Mouse (Mus musculus) megakaryocyte progenitor cell, adult 5-6 weeks (primary cell): ENCODE results near the gene Kcnj14. TPM values are rescaled to one million over a fixed set of nuclear protein-coding genes. Genes with fewer than 3 reads are reported as not detected.

Source experiments
- ATAC-seq: replicated peaks from 2 replicates; pipeline ENCODE4 v1.8.0; 2016; ENCODE audit warnings: mild to moderate bottlenecking, moderate TSS enrichment, inconsistent platforms; ENCODE audit not compliant: poor library complexity
- total RNA-seq, 2 experiments: library from RNA; stranded (forward) in 1 of 2; stranded (reverse) in 1 of 2; fragments of 157-497, 149-512 nt in 1 of 2; fragments of 200-1000 nt in 1 of 2; gene quantifications; 2 replicates each; pipeline versions ENCODE4 v1.2.3 to v1.2.4; 2015 to 2017

Gene Kcnj14
- 0.05 TPM in 2 replicates for total RNA-seq (2015)
- total RNA-seq (2017): not detected in 2 replicates

DNA sequence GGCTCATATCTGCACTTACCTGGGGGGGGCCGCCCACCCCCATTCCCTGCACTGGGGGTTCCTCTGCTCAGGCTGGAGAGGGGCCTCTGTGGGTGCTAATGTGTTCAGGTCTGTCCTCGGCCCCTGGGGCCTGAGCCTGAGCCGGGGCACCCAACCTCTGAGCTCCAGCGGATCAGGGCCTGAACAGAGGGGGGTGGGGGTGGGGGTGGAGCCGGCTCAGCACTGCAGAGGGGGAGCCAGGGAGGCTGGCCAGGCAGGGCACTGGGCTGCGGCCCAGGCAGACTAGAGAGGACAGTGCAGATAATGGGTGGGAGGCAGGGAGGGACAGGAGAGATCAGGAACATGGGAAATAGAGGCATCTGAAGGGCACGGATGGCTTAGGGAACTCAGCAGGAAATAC is at the start of gene Kcnj14:
Gene Kcnj14, minus strand, starts transcription at position 185 of the 400 bp plus-strand sequence.
- ATAC-seq: no peak

DNA sequence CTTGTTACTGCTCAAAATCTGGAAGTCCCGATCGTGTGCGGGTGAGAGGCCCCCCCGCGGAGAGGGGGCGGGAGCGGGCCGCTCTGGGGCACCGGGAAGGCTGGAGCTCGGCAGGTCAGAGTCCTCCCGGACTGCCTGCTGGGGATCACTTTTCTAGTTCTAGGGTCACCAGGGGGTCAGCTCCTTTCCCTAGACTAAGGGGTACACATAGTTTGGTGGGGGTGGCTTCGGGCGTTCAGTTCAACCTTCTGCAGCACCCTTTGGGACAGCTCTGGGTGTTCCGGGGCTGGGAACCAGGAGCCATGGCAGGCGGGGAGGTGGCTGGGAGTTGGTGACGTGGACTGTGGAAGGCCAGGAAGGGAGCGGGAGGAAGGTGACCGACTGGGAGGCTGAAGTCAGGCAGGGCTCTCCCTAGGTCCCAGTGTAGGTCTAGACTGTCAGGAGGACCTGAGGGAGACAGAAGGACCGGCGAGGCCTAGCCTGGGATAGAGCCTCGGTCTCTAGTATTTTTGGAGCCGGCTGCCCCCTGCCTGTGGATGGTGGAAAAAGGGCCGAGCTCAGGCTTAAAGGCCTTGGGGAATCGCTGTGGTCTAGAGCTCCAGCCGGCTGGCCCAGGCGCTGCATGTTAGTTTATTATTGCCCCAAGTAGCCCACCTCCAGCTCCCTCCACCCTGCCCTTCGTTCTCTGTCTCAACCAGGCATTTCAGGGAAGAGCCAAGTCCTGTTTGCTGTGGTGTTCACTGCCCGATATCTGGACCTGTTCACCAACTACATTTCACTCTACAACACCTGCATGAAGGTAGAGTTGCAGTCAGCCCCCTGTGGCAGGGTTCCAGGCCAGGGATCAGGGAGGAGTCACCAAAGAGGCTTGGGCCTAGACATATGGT is 48.7 kb upstream of the Kcnj14 start:
- peak; percentile 59 for ATAC-seq

DNA sequence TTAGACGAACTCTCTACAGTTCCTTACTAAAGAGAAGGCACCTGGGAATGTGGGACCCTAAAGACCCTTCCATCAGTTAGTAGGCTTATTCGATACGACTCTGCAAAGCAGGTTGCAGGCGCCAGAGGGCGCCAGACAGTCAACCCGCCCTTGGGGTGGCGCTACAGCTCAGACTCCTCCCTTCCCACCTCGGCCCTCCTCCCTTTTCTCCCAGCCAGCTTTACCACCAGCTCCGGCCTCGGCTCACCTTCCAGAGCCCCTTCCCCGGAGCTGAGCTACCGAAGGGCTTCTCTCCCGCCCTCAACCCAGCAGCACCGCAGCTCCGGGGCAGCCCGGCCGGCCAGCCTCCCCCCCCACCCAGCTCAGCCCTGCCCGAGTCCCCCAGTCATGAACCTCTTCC is 48.0 kb upstream of the Kcnj14 start, which contains the start of gene Kdelr1:
Gene Kdelr1, plus strand, starts transcription at position 149 of the 400 bp plus-strand sequence.
- ATAC-seq: peak; percentile 89

DNA sequence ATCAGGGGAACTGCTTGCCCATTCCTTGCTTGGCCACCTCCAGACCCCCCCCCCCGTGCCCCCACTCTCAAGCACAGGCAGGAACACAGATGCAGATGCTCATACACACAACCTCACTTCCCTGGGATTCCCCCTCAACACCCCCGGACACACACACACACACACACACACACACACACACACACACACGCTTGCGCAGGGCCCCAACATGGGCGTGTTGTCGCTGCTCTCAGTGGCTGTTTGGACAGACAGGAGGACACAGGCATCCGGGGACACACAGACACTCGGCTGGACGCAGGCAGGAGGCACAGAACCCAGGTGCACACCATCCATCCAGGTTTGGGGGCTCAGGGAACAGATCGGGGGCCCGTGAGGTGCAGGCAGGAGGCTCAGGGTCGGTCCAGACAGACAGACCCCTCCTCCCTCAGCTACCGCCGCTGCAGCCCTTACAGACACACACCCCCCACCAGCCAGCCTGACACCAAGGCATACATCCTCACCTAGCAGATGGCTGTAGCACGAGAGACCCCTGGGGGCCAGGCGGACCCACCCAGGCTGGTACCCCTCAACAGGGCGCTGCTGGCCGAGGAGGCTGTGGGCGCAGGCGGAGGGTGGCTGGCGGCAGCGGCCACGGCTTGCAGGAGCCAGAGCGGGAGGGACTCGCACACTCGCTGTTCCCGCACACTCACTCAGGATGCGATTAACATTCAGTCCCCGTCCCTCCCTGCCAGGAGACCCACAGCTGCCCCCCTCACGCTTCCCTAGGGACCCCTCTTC is 45.9 kb upstream of the Kcnj14 start:
- ATAC-seq: no peak

DNA sequence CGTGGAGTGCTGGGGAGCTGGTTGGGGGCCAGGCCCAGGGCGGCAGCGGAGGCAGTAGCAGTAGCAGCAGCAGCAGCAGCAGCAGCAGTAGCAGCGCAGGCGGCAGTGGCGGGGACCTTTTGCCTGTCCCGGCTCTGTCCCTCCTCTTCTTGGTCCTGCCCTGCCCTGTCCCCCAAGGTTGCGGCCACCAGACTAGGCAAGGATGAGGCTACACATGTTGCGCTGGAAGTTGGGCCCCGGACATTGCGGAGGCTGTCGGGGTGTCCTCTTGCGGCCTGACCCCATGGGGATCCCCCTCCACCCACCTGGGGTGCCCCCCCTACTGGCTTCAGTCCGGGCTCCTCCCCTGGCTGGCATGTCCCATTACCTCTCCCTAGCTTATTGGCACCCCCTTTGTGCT is 45.2 kb upstream of the Kcnj14 start:
- ATAC-seq: no peak

DNA sequence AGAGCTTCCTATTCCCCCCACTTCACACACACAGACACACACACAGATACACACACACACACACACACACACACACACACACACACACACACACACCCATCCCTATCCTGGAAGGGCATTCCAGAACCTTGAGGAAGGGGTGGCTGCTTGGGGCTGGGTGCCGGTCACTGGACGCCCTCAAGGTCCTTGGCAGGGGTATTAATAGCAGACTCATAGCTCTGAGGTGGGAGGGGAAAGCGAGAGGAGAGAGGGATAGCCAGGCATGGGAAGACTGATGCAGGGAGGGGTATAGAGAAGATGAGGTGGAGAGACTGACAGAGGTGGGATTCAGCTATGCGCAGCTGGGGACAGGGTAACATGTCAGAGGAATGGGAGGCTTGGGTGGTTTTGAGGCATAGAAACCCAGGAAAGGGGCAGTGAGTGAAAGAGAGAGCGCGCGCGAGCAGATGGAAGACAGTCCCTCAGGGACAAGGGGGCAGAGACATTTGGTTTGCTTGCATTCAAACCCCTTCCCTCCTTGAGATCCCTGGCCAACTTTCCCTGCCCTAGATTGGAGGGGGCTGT is 44.6 kb upstream of the Kcnj14 start:
- ATAC-seq: no peak

DNA sequence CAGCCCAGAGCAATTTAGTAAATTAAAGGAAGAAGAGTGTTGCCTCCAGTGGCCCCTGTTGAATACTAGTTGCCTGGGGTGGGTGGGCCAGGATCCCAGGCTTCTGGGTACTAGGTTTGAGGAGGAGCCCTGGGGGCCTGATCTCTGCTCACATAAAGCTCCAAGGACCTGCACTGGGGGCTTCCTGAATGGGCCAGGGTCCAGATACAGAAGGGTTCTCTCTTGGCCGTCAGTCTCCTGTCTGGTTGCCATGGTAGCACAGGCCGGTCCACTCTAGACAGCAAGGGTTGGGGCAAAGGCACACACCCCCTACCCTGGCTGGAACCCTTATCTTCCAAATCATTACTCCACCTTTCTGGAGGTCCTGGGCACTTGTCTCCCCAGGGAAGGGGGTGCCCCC is 43.3 kb upstream of the Kcnj14 start:
- no peak for ATAC-seq

DNA sequence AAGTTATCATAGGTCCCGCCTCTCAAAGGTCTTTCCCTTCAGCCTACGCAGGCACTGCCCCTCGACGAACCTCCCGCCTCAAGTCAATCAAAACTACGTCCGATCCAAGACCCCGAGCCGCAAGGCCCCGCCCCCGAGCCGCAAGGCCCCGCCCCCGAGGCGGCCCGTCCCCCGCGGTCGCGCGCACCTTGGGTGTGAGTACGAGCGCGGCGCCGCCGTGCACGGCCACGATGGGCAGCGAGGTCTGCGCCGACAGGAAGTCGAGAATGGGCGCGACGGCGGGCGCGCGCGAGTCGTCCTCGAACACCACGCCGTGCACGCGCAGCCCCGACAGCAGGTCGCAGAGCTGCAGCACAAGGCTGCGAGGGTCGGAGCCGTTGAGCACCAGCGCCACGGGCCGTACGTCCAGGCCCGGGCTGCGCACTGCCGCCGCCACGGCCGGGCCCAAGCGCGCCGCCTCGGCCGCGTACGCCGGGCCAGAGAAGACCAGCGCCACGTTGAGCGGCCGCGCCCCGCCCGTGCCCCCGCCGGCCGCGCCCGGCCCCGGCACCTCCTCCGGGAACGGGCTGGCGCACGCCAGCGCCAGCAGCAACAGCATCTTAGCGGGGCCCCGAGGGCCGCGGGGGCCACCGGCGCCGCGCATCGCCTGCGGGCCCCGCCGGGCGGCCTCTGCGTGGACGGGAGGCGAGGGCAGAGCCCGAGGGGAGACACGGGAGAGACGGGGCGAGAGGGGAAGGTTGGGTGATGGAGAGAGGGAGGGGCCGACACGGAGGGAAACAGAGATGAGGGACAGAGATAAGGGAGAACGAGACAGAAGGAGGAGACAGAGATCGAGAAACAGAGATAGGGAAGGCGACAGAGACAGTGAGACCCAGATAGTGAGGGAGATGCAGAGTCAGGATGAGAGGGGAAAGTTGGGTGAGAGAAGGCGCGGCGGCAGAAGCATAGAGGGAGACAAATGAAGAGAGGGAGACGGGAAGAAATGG is 41.6 kb upstream of the Kcnj14 start:
- ATAC-seq: peak; percentile 89

DNA sequence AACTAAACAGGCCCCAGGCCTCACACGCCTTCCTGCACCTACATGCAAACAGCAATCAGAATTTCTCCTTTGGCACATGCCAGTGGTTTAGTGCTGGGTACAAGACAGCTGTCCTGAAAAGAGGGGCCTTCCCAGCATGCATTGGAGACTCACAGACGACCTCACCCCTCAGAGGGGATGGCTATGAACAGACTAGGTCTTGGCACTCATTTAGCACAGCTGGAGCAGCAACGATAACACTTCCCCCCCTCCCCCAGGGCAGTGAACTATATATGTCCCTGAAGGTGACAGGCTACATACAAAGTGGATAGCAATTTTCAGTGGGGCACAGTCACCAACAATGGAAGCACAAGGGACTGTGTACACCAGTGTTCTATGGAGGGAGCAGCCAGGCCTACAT is 39.9 kb upstream of the Kcnj14 start:
- ATAC-seq: no peak

DNA sequence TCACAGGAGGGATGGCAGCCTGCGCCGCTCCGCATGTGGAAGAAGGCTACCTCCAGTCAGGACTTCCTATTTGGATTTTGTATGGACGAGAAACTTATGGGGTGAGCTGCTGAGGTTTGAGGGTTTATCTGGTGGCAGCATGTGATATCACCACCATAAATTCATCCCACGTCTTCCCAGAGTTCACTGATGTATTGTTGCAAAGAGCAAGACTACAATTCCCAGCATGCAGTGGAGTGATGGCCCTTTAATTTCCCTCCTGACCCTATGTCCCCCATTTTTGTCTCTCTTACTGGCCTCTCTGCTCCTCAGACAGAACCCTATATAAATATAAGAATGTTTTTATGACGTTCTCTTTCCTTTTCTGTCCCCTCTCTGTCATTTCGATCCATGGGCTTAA is 38.2 kb upstream of the Kcnj14 start:
- no peak for ATAC-seq

DNA sequence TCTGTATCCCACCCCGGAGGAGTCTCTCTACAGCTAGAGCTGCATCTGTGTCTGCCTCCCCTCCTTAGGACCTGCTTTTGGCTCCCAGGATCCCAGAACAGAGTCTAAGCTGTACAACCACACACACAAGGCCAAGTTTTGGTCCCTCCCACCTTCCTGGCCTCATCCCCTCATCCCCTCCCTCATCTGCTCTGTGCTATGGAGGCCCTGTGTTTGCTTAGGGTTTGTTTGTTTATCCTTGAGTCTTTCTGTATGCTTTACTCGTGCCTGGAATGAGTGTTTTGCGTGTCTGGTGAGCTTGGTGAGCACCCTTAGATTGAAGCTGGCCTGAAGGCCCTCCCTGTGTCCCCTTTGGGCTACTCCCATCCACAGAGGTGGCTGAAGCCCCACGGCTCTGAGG is 34.4 kb upstream of the Kcnj14 start:
- ATAC-seq: no peak

DNA sequence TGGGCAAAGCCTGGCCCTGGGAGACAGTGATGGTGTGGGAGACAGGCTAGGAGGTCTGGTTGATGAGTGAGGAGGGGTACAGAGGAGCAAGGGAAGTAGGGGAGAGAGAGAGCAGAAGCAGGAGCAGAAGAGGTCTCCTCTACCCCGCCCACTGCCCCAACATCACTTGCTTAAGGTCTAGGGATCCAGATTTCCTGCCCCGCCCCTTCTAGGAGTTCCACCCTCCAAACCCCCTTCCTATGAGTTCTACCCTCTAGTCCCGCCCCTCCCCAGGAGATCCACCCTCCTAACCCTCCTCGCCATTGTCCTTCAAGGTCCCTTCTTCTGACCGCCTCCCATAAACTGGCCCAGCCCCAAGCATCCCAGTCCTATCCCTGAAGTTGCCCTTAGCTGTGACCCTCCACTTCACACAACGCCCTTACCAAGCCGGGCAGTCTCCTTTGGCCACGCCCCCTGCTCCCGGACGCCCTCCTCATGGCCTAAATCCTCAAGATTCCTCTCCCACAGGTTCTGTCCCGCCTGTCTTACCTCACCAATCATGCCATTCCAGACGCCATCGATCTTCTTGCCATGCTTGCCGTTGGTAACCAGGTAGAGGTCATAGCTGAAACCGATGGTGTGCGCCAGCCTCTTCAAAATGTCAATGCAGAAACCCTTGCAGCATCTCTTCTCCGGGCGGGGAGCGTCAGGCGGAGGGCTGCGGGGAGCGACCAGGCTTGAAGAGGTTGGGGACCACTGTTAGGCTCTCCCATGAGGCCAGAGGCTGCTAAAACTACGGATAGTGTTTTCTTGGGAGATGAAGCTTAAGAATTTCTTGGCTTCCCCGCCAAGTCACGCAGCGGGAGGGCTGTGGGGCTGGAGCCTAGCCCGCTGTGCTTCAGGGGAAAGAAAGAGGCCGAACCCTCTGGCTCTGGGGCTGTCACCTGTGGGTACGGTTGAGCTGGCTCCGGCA is 32.6 kb upstream of the Kcnj14 start:
- ATAC-seq: peak; percentile 58

DNA sequence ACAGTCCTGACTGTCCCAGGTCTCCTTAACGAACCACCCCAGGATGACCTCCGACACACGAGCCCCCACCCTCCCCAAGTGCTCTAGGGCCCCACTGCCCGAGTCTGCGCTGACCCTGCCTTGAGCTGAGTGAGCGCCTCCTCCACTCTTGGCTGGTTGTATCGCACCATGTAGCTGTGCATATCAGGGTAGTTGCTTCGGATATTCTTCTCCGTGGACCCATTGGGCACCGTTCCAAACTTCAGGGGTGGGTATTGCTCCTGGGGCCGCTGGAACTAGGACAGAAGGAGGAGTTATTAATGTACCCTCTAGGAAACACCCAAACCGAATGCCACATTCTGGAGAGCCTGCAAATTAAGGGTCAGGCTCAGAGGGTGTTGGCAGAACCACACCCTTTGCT is 28.5 kb upstream of the Kcnj14 start:
- ATAC-seq: no peak

DNA sequence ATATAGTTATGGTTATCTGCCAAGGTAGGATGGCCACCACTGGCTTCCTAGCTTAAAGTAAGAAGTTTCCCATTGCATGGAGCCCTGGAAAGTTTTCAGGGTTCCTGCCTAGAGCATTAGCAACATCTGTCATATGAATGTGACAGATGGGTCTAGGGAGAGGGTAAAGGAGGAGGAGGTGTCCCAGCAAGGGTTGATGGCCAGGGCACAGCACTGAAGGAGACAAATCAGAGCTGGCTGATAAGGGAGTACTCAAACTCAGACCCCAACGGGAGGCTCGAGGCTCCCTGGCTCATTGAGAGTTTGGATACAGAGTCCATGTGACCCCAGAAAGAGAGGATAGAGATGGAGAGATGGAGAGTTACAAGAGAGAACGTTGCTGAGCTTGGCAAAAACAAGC is 26.1 kb upstream of the Kcnj14 start:
- ATAC-seq: no peak

DNA sequence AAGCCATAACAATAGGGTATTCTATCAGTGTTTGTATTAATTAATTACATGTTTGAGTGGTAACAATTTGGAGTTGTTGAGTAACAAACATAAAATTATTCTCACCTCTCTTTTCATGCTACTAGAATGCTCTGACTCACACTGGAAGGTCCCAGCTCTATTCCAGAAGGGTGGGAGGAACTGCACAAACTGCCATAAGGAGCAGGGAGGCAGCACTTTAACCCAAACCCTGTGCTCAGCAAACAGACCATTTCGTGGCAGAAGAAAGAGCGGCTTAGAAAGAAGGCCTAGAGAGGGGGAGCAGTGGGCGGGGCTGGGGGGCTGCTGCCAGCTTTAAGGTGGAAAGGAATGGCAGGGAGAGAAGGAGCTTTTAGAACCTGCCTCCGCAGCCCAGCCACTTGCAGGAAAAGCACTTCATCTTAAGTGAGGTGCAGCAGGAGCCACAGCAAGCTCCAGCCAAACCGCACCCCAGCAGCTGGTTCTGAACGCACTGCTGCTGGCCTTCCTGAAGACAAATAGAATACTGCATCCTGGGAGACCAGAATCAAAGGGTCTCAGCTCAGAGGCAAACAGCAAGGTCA is 24.0 kb upstream of the Kcnj14 start:
- no peak for ATAC-seq

DNA sequence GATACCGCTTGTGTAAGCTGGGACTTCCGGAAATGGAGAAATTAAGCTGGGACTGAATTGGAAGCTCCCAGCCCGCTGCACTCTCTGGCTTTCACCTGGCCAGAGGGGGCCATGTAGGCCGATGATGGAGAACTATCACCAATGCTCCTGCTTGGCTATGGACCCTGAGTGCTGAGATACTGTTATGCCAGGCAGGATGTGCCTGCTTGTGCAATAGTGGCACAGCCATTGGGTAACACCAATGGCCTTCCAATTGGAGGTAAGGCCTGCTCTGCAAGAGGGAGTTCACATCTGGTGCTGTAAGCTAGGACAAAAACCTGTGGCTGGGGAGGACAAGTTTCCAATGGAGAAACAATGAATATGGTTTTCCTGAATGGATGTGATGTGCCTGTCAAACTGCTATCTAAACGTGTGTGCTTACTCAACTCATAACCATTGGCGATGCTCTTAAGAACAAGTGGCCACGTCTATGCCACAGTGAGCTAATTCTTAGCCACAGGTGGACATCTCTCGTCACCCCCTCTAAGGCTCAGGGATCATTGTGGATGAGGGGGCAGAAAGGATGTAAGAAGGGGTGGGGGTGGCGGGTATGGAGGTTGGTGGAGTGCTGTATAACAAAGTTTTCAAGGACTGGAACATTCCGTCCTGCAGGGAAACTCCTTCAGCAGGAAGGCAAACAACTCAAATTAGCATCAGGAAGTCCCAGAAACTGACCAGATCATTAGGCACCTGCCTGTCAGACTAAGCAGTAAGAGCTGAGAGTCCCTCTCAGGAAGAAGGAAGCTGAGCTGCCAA is 18.6 kb upstream of the Kcnj14 start:
- ATAC-seq: peak; percentile 52

DNA sequence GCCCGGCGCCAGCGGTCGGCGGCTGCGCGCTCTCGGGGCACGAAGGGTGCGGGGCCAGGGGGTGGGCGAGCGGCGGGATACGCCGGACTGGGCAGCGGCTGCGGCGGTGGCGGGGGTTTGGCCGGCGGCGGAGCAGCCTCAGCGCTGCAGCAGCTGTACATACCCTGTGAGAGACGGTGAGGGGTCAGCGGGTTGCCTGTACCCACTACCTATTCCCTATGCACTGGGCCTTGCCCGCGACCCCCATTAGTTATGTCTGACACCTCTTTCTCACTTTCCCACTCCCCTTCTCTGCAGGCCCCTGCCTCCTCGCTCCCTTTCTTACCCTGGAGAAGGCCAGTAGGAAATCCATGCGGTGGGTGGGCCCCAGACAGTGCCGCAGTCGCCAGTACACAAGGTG is 9.3 kb upstream of the Kcnj14 start:
- ATAC-seq: no peak

DNA sequence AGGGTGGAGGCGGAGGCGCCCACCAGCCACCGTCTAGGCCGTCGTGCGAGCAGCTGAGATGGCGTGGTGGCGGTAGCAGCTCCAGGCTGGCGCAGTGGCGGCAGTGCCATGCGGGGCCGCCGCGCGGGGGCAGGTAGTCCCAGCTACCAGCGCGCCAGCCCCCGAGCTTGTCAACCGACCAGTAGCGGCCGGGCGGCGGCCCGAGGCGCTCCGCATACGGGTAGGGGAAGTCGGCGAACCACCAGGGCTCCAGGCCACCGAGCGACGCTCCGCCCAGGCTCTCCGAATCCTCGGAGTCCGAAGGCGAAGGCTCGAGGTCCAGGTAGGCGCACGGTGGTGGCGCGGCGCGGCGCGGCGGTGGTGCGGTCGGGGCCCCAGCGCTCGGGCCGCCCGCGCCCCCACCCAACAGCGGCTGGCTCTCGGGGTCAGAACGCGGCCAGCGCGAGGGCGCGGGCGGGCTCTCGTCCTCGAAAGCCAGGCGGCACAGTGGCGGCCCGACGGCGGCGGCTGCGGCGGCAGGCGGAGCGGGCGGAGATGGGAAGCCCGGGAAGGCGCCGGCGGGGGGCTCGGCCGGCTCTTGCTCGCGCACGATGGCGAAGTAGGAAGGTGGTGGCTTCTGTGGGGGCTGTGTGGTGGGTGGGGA is 8.7 kb upstream of the Kcnj14 start:
- no peak for ATAC-seq
